Mouse (Mus musculus) lung, postnatal 4 days (tissue): ENCODE measurements around the gene Mlxip.

Experiments used
- DNase-seq, 2 experiments: peaks; one replicate each; pipeline ENCODE4 v3.0.0; 2021

The Mlxip gene

DNA sequence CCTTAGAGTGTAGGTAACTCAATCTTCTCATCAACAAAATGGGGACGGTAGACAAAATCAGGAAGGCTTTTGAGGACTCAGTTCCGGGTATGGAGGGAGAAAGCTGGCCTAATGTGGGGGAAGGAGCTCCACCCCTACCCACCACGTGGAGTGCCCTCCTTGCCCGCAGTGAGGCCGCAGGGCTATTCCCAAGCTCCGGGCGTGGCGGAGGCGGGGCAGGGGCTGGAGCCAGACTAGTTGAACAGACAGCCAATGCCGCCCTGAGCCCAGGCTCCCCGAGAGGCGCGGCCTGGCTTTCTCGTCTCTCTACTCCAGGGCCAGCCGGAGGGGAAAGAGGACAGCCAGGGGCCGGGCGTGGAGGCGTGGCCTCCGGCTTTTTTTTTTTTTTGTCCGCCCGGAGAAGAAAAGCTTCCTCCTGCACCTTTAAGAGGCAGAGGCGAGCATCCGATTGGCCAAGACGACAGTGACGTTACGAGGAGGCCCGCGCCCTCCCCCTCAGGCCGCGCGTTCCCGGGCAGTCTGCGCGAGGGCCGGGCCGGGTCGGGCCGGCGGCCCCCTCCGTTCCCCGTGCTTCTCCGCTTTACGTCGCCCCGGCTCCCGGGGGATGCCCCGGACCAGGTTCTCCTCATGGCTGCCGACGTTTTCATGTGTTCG is at the start of gene Mlxip:
Gene Mlxip (plus strand): TSS at position 496 of the 654 bp plus-strand sequence.
- DNase-seq, result peak; percentile 95 to 99

DNA sequence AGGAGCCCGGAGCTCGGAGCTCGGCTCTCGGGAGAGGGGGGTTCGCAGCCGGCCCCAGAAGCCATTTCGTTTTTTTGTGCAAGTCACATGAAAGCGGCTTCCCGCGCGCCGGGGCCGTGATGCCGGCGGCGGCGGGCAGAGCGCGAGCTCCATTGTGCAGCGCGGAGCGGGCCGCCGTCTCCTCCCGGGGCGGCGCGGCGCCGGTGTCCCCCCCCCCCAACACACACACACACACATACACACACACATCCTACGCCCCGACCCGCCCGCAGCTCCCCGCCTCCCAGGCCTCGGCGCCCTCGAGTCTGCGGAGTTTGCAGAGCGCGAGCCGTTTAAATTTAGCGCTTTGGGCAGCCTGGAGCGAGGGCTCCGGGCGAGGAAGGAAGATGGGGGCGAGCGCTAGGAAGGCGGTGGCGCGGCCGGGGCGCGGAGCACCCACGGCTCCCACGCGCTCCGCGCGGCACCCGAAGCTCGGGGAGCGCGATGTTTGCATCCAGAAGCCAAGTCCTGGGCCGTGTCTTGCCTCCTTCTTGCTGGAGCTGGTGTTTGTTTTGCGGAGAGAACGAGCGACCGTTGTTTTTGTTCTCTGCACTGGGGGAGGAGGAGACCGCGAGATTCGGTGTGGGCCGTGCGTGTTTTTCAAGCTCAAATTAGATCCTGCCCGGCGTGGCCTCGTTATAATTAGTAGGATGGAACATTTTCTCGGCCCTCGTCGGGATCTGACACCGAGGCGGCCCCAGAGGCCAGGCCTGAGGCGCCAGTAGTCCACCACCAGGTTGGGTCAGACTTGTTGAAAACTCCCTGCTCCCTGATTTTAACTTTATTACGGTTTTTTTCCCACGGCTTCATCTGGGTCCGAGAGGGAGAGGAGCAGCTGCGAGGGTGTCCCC is 49.4 kb upstream of the Mlxip start:
- peak; percentile 71 to 79 for DNase-seq

DNA sequence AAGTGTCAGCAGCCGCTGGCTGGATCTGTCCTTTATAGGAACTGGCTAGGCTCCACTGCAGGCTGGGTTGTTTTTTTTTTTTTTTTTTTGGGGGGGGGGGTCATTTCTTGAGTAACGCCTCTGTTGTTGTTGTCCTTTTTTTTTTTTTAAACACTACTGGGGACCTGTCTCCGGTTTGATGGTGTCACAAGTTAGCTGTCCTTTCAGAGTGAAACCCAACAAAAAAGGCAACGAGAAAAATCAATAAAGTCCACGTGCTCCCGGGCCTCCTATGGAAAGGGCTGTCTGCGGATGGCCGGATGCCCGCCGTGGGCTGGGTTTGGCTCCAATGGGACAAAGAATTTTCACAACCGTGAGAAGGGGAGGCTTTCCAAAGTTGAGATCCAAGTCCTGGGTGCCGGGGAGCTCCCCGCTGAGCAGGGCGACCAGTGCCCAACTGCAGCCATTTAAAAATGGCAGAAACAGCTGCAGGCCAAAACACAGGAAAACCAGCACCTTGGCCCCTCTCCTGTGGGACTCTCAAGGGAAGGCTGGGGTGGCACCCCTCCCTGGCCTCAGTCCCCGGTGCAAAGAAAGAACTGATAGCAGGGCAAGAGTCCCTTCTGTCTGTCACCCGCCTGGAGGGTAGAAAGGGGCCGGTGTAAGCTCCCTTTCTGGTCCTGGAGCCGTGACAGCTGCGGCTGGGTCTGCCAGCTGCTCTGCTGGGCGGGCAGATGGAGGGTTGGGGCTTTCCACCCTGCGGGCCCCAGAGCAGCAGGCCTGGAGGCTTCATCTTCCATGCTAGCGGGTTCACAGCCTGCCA is 48.5 kb upstream of the Mlxip start:
- peak; percentile 81 to 91 for DNase-seq

DNA sequence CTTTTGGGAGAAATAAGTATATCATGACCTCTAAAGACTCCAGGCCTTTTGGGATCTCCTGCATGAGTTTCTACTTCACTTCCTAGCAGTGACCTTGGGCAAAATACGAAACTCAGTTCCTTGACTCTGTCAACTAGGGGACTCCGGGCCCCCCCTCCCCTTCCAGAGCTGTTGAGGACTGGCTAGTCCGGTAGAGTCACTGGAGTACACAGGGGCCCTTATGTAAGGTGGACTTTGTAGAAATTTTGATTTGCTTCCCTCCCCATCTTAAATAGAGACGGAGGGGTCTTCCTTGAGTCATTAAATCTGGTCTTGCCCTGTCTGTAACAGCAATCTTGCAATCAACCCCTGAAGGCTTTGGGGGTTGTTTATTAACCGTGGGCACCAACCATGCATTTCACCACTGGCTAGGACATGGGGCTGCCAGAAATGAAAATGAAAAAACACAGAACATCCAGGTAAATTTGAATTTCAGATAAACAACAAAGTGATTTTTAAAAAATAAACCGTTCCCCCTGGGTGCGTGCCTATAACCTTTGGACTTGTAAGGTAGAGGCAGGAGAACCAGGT is 47.8 kb upstream of the Mlxip start:
- no peak for DNase-seq

DNA sequence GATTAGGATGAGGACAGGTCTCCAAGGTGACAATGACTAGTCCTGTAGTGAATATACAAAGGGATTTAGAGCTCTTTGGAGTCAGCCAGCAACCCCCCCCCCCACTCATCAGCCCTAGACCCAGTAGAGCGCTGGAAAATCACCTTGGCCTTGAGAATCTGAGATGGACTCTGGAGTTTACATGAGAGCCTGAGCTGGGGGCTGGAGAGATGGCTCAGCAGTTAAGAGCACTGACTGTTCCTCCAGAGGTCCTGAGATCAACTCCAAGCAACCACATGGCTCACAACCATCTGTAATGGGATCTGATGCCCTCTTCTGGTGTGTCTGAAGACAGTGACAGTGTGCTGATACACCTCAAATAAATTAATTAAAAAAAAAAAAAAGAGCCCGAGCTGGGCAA is 46.6 kb upstream of the Mlxip start:
- no peak for DNase-seq

DNA sequence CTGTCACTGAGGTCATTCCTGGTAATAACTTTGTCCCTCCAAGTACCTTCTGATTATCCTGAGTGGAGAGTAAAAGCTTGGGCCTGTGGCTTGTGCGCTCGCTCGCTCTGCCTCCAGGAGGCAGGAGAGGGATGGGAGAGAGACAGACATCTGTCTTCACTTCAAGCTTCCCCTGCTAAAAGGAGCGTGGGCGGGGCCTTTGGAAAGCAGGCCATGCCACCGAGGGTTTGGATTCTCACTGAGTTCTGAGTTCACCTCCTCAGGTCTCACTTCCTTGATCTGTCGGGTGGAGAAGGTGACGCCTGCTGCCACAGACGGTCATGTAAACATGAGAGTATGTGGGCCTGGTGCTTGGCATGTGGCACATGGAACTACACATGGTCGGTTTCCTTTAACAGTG is 44.2 kb upstream of the Mlxip start:
- peak; percentile 44 to 45 for DNase-seq

DNA sequence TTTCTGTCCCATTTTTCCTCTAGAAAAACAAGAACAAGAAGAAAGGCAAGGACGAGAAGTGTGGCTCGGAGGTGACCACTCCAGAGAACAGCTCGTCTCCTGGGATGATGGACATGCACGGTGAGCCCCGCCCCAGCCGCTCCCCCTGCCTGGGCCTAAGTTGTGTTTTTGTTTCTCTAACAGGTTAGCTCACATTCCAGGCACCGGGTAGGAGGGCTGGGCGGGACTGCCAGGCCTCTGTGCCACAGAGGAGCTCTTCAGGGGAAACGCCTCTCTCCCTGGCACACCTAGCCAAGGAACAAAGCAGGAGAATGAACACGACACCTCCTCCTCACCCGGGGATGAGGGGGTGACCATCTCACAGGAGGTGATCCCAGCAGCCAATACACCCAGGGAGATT is 38.7 kb upstream of the Mlxip start:
- DNase-seq, result peak; percentile 61 to 85

DNA sequence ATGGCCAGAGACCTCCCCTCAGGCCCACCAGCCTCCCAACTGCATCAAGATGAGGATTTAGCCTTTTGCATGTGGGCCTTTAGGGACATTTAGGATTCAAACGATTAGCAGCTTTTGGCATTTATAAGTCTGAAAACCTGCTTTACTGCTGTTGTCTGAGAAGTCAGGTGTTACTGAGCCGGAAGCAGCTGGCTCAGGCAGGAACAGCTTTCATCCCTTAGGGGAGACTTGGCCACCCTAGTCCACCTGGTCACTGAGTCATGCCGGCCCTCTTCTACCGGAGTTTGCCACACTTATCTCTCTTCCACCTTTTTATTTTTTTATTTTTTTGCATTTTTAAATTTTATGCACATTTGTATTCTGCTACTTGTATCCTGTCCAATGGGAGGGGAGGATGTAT is 37.3 kb upstream of the Mlxip start:
- no peak for DNase-seq

DNA sequence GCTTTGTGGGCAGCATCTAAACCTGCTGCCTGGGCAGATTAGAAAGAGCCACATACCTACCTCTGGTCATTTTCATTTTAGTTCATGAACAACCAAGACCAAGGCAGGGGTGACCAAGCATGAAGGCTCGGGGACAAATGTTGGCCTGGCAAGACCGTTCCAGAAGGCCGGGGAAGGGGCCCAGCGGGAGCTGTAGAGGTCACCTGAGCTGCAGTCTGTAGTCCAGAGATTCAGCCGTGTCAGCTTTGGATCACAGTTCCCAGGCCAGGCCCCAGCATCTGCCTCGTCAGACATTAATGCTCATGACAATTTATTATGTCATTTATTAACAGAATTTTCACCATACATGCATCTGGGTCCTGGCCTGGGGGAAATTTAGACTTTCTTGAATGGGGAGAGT is 35.2 kb upstream of the Mlxip start:
- no peak for DNase-seq

DNA sequence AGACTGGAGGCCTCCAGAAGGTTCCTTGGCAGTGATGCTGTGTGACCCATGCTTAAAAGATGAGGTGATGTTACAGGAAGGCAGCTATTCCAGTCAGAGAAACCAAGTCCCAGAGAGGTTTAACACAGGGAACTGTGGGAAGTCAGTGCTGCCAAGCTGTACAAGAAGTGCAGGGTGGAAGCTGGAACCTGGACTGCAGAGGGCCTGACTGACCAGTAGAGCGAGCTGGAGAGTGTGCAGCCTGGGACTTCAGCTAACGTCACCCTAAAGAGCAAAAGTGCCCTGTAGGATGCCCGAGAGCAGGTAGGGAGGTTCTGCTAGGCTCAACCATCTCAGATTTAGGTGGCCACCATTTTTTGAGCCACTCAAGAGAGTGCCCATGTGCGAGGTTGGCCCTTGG is 31.7 kb upstream of the Mlxip start:
- DNase-seq, result no peak

DNA sequence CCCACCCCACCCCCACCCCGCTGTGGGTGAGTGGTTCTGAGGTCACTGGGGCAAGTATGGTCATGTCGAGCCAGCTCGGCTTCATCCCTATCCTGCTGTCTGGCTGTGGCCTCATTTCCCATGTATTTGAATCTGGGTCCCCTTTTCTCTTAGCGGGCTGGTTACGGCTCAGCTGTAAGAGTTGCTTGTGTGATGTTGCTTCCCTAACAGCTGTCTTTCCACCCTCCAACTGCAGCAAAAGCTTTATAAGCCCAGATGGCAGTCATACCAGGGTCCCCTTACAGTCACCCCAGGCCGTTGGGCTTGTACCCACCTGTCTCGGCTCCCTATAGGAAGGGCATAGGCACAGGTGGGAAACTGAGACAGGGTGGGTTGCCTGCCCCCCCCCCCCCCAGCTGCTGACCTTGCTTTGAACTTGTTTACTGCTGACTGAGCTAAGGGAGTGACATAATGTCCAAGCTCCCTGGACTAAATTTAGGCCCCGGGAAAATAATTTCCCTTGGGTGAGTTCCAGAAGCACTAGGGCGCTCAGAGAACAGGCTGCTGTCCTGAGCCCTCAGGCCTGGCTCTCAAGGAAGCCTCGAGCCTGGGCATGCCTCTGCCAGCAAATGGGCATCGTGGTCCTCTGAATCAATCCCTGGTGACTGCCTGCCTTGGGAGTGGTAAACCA is 30.2 kb upstream of the Mlxip start:
- peak; percentile 59 to 71 for DNase-seq

DNA sequence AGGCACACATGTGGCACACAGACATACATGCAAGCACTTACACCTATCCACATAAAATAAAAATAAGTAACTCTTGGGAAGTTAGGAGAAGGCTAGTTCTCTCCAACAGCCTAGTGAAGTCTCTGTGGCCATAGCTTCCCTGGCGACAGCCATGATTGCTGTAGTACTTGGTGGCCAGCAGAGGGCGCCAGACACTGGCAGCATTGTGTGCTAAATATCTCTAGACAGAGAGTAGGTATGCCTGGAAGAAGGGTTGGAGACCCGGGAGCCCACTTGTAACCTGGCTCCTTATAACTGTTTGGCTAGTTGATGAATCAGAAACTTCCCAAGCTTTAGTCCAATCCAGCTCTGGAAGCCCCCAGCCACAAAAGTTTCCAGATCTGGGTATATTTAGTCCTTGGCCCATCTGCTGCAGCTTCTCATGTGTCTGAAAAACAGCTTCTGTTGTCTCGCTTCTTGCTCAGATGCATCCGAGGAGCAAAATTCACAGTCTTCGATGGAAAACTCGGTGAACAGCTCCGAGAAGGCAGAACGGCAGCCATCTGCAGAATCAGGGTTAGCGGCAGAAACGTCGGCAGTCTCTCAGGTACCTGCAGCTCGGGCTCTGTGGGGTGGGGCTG is 25.6 kb upstream of the Mlxip start:
- DNase-seq, result peak in 1 of 2 experiments; percentile 38

DNA sequence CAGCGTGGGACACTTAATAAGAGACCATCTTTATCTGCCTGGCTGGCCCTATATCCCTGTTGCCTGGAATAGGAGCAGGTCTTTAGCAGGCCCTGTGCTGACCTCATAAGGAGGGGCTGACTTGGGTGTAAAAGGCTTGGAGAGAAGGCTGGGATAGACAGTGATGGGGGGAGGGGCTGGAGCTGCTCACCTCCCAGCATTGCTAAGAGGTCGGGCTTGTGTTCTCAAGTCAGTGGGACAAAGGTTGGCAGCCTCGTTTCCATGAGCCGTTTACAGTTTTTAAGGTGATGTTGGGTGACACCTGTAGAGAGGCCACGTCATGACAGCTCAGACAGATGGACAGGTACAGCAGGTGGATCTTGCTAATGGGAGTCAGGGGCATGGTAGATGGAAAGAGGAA is 24.5 kb upstream of the Mlxip start:
- no peak for DNase-seq

DNA sequence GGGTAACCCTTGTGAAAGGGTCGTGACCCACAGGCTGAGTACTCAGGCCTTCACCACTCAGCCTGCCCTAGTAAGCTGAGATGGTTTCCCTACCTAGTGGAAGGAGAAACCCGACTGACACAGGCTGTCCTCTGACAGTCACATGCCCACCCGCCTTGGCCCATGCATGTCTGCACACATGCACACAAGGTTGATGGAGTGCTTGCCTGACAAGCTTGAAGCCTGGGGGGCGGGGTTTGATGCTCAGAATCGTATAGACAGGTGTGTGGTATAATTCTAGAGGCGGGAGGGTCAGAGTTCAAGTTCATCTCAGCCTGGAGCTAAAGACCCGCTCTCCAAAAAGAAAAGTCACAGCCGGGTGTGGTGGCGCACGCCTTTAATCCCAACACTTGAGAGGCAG is 19.3 kb upstream of the Mlxip start:
- DNase-seq, result no peak

DNA sequence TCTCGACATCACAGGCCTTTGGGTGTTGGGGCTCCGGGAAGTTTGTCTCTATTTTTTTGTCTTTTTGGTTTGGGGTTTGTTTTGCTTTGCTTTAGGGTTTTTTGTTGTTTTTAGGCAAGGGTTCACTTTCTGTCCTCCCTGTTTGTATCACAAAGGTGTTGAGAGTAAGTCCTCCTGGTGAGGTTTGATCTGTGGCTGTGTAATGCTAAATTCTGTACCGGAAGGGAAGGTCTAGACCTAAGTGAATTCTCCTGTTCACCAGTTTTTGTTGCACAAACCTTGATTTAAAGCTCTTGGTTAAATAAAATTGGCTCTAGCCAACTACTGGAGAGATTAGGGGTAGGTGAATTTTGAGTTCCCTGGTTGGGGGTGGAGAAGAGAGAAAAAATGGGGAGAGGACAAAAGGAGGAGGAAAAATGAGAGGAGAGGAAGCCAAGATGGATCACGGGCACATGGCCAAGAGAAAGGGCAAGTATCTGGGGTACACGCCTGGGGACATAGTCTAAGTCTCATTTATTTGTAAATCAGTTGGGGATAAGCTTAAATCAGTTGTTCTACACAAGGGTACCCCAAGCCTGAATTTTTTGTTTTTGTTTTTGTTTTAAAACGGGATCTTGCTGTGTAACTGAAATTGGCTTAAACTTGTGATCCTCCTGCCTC is 18.7 kb upstream of the Mlxip start:
- DNase-seq, result no peak

DNA sequence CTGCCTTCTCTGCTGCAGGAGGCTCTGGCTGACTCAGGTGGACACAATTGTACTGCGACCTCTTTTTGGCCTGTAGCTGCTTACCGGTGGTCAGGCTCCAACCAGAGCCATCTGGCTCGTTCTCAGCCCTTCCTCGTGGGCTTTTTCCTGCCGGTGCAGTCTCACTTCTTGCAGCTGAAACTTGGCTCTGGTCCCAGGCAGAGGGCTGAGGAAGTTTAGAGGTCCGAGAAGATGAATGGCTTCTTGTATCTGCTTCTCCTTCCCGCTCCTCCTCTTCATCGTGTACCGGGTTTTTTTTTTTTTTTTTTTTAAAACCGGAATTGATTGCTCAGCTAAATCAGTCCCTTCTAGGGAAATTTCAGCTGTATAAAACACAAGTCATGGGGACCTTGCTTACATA is 18.0 kb upstream of the Mlxip start:
- peak; percentile 73 to 83 for DNase-seq

DNA sequence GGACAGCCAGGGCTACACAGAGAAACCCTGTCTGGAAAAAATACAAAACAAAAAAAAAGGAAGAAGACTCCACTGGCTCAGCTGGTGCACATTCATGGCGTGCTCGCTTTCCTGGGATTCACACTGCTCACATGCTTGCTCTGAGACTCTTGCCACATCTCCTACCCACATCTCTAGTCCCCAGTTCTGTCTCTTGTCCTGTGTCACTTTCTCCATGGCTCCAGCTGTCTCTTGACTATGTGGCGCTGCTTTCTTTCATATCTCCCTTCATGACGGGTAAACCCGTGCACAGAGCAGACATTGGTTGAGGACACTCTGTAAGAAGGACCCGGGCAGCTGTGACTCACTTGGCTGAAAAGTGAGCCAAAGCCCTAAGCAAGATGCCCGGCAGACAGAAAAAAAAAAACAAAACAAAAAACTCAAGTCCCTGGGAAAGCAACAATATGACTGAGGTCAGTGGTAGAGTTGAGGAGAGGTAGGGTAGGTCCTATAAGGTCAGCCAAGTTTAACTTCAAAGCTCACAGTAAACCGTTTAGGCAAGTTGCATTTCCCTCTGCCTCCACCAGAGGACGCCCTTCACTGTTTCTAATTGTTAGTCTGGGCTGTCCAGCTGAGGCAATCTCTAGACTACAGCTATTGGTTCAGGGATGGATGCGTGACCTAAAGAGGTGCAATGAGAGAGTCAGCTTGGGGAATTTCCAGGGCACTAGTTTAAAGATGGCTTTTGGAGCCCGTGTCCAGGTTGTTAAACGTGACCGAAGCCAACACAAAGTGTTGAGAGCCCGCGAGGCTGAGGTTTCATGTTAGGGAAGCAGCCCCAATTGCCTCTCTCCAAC is 17.3 kb upstream of the Mlxip start:
- peak; percentile 65 to 88 for DNase-seq

DNA sequence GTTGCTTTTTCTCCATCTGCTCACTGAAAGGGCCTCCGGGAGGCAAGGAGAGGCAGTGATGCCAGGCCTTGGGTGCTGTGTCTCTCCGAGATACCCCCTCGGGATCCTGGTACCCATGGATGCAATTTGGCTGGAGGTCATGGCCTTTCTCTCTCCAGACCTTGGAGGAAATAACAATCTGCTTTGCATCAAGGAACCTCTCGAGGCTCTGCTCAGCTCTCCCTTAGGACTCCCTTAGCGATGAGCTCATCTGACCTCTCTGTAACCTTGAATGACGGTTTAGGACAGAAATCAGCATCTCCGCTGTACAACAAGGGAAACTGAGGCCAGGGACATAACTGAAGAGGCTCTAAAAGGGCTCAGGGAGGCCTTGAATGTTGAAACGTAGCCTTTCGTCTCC is 15.9 kb upstream of the Mlxip start:
- DNase-seq, result no peak

DNA sequence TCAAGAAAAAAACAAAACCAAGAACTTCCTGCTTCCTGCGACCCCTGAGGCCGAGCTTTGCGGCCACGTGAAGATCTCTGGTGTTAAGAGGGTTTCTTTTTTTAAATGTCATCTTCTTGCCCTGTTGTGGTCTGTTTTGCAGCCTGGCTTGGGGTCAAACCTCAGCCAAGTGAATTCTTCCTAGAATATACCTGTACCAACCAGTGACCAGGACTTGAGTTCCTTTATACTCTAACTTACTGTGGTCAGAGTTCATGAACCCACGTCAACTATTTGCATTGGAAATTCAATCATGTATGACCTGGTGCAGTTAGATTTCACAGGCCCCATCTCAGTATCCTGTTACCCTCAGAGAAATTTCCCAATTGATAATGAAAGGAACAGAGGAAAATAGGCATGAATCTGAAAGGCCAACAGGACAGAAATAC is 15.1 kb upstream of the Mlxip start:
- DNase-seq, result no peak

DNA sequence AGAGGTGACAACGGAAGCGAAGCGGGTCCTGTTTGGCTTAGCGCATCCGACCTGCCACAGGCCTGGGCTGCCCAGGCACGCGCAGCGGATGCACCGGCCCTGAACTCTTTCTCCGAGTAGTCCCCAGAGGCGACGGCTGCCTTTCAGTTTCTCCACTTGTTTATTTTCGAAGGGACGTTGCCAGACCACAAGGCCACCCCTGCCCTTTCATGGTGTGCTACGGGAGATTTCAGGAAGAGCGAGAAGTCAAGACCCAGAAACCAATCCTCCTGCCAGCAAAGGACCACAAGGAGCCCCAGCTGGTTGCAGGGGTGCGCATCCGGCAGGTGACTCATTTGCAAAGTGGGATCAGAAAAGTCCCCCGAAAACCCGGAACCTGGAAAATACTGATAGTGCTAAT is 12.6 kb upstream of the Mlxip start:
- DNase-seq, result peak; percentile 67 to 75

DNA sequence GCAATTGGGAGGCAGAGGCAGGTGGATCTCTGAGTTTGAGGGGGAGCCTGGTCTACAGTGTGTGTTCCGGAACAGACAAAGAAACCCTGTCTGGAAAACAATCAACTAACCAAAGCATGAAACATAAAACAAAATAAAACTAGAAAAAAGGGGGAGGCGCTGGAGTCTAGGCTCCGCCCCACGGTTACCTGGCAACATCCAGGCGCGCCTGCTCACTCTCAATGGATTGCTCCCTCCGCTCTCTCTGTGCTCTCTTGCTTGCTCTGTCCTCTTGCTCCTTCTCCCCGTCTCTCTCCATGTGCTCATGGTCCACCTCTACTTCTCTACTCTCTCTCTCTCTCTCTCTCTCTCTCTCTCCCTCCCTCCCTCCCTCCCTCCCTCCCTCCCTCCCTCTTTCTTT is 11.9 kb upstream of the Mlxip start:
- DNase-seq, result no peak
